Mouse (Mus musculus) forebrain, embryonic 11.5 days (tissue): ENCODE results near the gene Lnpep. TPM values are rescaled to one million over a fixed set of nuclear protein-coding genes. Genes with fewer than 3 reads are reported as not detected.
"Not testable (repeated sequence)": the region's sequence is repeated elsewhere in the genome, so short reads cannot be mapped to it uniquely, and the experiment has no call there.

Source experiments
- ATAC-seq: fragments of 200-750 bp; cut with Nextera tagmentation; replicated peaks from 2 replicates; pipeline ENCODE4 v1.8.0; 2017; ENCODE audit warnings: moderate TSS enrichment; ENCODE audit not compliant: low FRiP score
- DNase-seq: peaks from one replicate; pipeline ENCODE4 v3.0.0-alpha.2; 2017; ENCODE audit warnings: low spot score
- H3K27ac ChIP-seq: fragments of 300-500 bp; sonication (generic); 2 replicates; pipeline ENCODE4 v1.5.1; 2014; ENCODE audit warnings: low read depth, low read length
- H3K27me3 ChIP-seq: fragments of 300-500 bp; sonication (generic); 2 replicates; pipeline ENCODE4 v1.6.1; 2014; ENCODE audit warnings: mild to moderate bottlenecking, low read length, mixed read lengths; ENCODE audit not compliant: control insufficient read depth, insufficient read depth
- H3K36me3 ChIP-seq: fragments of 300-500 bp; sonication (generic); 2 replicates; pipeline ENCODE4 v1.6.1; 2014; ENCODE audit warnings: mild to moderate bottlenecking, low read length, moderate library complexity, mixed read lengths; ENCODE audit not compliant: control insufficient read depth, insufficient read depth
- H3K4me1 ChIP-seq: fragments of 300-500 bp; sonication (generic); replicated peaks from 2 replicates; pipeline ENCODE4 v1.6.1; 2014; ENCODE audit warnings: low read length, mixed read lengths; ENCODE audit not compliant: control insufficient read depth, insufficient read depth
- H3K4me2 ChIP-seq: fragments of 300-500 bp; sonication (generic); 2 replicates; pipeline ENCODE4 v1.6.1; 2014; ENCODE audit warnings: low read depth, mild to moderate bottlenecking, low read length, moderate library complexity, mixed read lengths; ENCODE audit not compliant: severe bottlenecking
- H3K4me3 ChIP-seq: fragments of 300-500 bp; sonication (generic); 2 replicates; pipeline ENCODE4 v1.5.1; 2014; ENCODE audit warnings: low read depth, low read length
- H3K9ac ChIP-seq: fragments of 300-500 bp; sonication (generic); 2 replicates; pipeline ENCODE4 v1.6.1; 2014; ENCODE audit warnings: low read length
- H3K9me3 ChIP-seq: fragments of 300-500 bp; sonication (generic); 2 replicates; pipeline ENCODE4 v1.6.1; 2016; ENCODE audit warnings: low read length, mixed read lengths; ENCODE audit not compliant: control insufficient read depth
- WGBS: fragments of 180-500 bp; shearing (Covaris S2); extraction: QIAGEN DNeasy Blood & Tissue Kit; methylation state at CpG from one replicate; pipeline ENCODE4 v1.1.7; 2014; 5-methylcytosine and 5-hydroxymethylcytosine counted together
- polyA plus RNA-seq: library from polyadenylated mRNA; unstranded; fragments of >200 nt; fragmentation: Nextera tagmentation; extraction: Ambion mirVana; gene quantifications from 2 replicates; pipeline ENCODE4 v1.2.1, GENCODE M21; 2014

Gene Lnpep
- polyA plus RNA-seq, 1 experiment from 2014 or later = 8.5 TPM

- ATAC-seq = not testable (repeated sequence)
These were observed 128.6 kb downstream of the Lnpep start for GRCm38 (mm10) chr17:17496234-17496633.

GRCm38 (mm10) chr17:17492116-17492515 lies 132.7 kb downstream of the Lnpep start:
- 87% methylated on average over 8 of the region's 8 CpGs for WGBS
- ATAC-seq = no peak
- Histone ChIP-seq H3K4me3 (no peak overlapping the region), H3K9me3 (no peaks in the 10 kb centered on the region), H3K27ac (no peak overlapping the region), H3K36me3 (no peaks in the 10 kb centered on the region), H3K4me1 (no peaks in the 10 kb centered on the region), H3K9ac (no peak overlapping the region), H3K4me2 (no peak overlapping the region), H3K27me3 (no peaks in the 10 kb centered on the region)
- DNase-seq = no peak

More at GRCm38 (mm10) chr17:17496234-17496633, 128.6 kb downstream of the Lnpep start:
- H3K4me3 ChIP-seq, H3K4me1 ChIP-seq, H3K9me3 ChIP-seq, H3K27ac ChIP-seq, H3K9ac ChIP-seq, DNase-seq, H3K27me3 ChIP-seq, H3K4me2 ChIP-seq, H3K36me3 ChIP-seq: not testable (repeated sequence)

GRCm38 (mm10) chr17:17491622-17492001 lies 133.2 kb downstream of the Lnpep start:
- H3K4me1 ChIP-seq = no peaks in the 10 kb centered on the region
- no peaks in the 10 kb centered on the region for H3K27me3 ChIP-seq
- ATAC-seq (no peak), DNase-seq (no peak)
- no peak overlapping the region for H3K9ac ChIP-seq
- no peak overlapping the region for H3K4me2 ChIP-seq
- 79% methylated on average over 7 of the region's 7 CpGs for WGBS
- no peak overlapping the region for H3K27ac ChIP-seq
- H3K9me3 ChIP-seq = no peaks in the 10 kb centered on the region
- H3K4me3 ChIP-seq = no peak overlapping the region
- no peaks in the 10 kb centered on the region for H3K36me3 ChIP-seq

GRCm38 (mm10) chr17:17490820-17491621 lies 133.8 kb downstream of the Lnpep start:
- Histone ChIP-seq H3K27me3 (no peaks in the 10 kb centered on the region), H3K9me3 (no peaks in the 10 kb centered on the region), H3K4me2 (no peak overlapping the region), H3K4me1 (no peaks in the 10 kb centered on the region), H3K9ac (no peak overlapping the region), H3K27ac (no peak overlapping the region), H3K36me3 (no peaks in the 10 kb centered on the region), H3K4me3 (no peak overlapping the region)
- WGBS = 63% methylated on average over 12 of the region's 15 CpGs
- ATAC-seq (no peak), DNase-seq (peak; percentile 54)

GRCm38 (mm10) chr17:17485789-17486188 lies 139.1 kb downstream of the Lnpep start:
- H3K27me3 ChIP-seq = no peaks in the 10 kb centered on the region
- DNase-seq = no peak
- no peaks in the 10 kb centered on the region for H3K9me3 ChIP-seq
- H3K4me3 ChIP-seq = no peak overlapping the region
- H3K4me1 ChIP-seq = no peaks in the 10 kb centered on the region
- no peak for ATAC-seq
- H3K27ac ChIP-seq = no peak overlapping the region
- no peaks in the 10 kb centered on the region for H3K36me3 ChIP-seq
- no peak overlapping the region for H3K9ac ChIP-seq
- H3K4me2 ChIP-seq = no peak overlapping the region
- 46% methylated on average over 2 of the region's 2 CpGs for WGBS

Other genes with a start within 250 kb of the Lnpep start
- gene Lix1, start 222.4 kb downstream of the Lnpep start, polyA plus RNA-seq = 89.3 and 106 TPM in 2 replicates
- not detected in 2 replicates for gene Vmn2r90, start 78.7 kb upstream of the Lnpep start, polyA plus RNA-seq
- gene Spaca6, start 202.1 kb upstream of the Lnpep start, polyA plus RNA-seq = 38.3 and 43.0 TPM in 2 replicates
- gene Has1, start 230.2 kb upstream of the Lnpep start, polyA plus RNA-seq = 1.3 and 1.5 TPM in 2 replicates